Mouse (Mus musculus) gastrocnemius, postnatal 36 days (tissue): ENCODE measurements at regions not wholly inside any gene's neighbourhood (a gene's known extent, or its start where the extent isn't known, plus 50 kb on each side); places are given as distances from the start of the nearest gene placed in this dataset.

Experiments
- DNase-seq, 2 experiments: peaks; one replicate each; pipeline ENCODE4 v3.0.0; 2022
- intact Hi-C: fragments of 180-260 bp; cut with DNase I; formaldehyde crosslinking; loops from one replicate; pipeline ENCODE4 v1.15.1; 2025

DNA sequence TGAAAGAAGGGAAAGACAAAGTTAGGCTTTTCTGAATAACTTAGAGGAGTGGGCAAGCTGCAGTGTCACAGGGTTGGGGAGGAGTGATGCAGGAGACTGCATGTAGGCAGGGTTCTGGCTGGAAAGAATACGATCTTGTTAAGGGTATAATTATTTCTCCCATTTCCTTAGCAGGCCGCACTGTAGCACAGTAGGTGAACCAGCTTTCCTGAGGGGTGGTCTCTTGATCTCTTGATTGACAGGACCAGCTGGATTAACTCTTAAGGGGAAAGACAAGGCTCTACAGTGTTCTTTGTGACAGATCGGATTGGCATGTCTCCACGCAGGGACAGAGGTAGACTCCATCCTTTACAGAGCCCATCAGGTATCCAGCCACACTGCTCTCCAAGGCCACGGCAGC, 54.5 kb upstream of the Meis1 start:
- DNase-seq = no peak
- intact Hi-C loops = no loop called here

DNA sequence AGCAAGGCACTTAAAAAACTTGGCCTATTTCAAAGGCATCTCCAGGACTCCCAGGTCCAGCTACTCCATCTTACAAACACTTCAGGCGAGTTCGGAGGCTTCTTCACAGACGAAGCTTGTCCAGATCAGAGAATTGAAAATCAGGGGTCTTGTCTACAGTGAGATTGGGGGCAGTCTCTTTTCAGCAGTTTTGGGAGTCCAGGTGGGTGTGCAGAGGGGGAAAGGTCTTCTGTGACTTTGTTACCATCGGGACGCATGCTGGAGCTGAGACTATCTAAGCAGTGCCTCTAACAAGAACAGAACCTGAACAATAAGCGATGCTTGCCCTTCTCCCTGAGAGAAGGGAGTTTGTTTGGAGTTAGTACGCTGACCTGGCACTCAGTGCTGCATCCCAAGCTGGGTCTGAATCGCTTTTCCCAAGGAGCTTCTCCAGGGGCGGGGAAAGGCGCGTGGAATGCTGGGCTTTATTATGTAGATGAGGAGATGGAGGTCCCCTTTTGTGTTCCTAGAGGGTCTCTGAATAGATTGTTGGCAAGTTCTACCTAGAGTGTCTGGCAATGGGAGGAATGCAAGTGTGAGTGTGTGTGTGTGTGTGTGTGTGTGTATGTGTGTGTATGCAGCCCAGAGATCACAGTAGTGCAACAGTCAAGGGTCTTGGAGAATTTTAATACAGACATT, 55.2 kb upstream of the Meis1 start:
- intact Hi-C loops = no loop called here
- no peak for DNase-seq

DNA sequence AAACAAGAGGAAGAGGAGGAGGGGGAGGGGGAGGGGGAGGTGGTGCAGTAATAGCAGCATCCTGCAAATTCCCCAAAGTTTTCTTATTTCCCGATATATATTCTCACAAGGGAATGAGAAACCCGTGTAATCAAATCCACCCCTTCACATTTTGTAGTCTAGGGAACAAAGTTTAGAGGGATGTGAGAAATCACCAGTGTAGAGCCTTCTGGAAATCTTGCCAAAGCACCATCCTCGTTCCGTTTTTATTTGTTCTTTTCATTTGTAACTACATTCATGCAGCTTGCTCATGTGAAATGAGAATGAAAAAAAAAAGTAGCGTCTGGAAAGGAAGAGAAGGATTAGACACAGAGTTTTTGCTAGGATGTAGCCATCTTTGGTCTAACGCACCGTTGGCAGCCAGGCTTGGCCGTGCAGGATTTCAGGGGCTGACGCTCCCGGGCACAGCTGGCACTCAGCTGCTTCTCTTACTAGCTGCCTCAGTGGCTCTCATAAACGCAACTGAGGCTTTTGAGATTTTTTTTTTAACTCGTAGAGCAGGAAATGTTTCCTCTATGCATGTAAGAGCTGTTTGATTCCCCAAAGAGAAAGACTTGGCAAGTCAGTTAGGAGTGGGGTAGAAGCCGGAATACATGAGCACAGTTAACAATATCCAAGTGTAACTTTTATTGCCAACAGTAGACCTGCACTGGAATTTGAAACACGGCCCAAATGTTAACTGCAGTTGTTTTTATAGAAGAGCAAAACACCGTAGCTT, 72.5 kb upstream of the Meis1 start:
- intact Hi-C loops = no loop called here
- no peak for DNase-seq

DNA sequence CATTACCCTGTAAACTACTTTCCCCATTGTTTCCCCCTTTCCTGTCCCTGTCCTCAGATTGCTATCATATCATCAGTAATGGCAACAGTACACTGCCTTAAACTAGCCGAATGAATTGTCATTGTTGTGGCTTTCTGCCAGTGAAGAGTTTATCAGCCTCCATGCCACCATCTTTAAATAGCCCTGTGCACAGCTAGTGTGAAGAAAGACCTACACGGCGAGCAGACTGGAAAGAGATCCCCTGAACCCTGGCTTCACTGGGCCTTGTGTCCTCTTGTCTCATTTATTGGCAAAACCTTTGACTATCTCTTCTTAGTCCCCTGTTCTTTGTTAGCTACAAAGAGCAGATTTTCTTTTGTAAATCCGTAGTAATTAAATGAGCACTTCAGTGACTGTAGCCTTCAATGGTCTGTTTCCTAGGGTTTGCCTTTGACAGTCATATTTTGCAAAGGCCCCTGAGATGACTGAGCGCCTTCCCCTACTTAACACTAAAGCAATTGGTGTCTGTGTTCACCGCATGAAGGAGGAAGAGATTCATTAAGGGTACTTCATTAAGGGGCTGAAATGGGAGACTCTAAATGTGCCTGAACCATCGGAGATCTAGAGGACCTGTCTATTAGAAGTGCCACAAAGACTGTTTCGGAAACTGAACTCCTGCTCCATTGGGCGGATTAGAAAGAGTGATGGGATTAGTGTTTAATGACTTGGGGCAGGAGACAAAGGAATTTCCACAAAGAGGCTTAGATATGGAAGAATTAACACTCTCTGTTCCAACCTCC, 74.4 kb upstream of the Meis1 start:
- intact Hi-C loops = no loop called here
- DNase-seq = no peak

DNA sequence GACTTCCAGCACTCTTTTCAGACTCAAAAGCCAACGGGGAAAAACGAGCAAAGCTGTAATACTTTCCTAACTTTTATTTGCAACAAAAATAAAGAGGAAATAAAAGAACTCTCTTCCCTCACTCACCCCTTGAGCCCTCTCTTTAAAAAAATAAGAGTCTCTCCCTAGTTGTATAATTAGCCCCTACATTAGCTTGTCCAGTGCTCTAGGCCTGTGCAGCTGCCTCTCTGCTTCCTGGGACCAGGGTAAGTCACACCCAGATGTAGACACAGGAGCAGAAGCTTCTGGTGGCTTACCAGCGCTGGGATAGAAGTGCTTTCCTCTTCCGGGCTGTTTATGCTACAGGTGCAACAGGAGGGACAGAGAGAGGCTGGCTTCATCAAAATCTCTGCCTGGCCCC, 75.0 kb upstream of the Meis1 start:
- intact Hi-C loops = no loop called here
- DNase-seq = no peak

DNA sequence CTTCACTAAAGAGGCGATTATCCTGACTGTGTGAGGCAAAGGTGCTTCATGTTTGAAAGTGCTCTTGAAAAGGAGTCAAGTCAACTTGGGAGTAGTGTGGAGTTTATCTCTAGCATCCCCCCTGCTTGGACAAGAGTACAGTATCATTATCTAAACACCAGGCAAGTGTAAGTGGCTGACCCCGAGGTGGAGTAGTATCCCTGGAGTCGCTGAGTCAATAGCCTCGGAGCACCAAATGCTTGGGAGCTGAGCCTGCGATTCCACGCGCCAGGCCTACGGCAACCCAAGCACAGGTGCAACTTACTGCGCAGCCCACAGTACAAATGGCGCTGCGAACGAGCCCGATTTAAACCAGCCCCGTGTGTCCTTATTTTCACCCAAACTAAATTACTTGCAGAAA, 75.4 kb upstream of the Meis1 start:
- intact Hi-C loops = no loop called here
- DNase-seq = no peak

DNA sequence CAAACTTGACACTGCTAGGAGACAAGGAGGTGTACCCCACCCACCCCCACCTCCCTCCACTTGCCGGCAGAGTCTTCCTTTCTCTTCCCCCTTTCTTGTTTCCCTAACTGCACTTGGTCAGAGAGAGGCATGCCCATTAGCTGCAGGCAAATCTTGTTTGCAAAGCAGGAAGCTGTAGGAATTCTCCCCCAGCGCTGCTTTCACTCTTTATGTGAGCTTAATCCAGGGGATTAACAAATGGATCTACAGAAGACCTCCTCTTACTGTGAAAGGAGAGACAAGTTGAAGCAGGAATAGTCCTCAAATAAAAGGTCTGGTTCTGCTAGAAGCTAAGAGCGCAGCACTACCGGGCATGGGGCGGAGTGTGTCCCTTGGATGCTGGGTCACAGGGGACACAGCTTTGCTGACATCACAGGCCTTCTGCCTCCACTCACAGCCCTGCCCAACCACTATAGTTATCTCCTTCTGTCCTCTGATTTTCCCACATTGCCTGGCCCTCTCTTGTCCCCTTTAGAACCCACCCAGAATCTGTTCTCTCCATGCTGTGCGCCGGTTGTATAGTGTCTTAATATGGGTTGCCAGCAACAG, 84.3 kb upstream of the Meis1 start:
- DNase-seq = no peak
- intact Hi-C loops = no loop called here

DNA sequence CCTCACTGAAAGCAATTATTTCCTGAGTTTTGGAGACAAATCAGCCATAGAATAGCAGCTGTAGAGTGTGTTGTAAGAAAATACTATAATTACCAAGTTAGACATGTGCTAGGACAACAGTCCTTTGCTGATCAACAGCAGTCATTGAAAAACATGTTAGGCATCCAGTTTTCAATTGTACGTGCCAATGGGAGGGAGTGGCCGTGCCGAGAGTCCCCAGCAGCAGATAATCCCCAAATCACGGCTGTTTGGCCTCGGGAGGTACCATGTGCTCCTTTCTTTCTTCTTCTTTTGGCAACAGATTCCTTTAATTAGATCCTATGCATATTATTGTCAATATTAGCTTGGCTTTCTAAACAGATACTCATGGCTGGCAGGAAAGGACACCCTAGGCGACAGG, 88.4 kb upstream of the Meis1 start:
- DNase-seq = no peak
- intact Hi-C loops = no loop called here

DNA sequence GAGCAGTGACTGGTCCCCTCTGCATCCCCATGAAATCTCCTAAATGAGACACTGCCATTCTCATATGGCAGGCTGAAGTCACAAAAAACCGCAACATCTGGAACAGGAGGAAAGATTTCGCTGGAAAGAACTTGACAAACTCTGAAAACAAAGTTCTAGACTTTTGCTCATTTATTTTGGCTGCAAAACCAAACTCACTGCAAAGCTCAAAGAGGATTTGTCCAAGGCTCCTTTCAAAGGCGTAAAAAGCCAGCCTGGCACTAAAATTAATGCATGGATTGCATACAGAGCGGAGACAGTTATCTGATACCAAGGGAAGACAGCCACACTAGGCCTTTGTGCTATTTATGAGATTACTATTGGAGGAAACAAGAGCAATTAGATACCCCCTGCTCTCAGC, 90.3 kb upstream of the Meis1 start:
- intact Hi-C loops = no loop called here
- DNase-seq = no peak

DNA sequence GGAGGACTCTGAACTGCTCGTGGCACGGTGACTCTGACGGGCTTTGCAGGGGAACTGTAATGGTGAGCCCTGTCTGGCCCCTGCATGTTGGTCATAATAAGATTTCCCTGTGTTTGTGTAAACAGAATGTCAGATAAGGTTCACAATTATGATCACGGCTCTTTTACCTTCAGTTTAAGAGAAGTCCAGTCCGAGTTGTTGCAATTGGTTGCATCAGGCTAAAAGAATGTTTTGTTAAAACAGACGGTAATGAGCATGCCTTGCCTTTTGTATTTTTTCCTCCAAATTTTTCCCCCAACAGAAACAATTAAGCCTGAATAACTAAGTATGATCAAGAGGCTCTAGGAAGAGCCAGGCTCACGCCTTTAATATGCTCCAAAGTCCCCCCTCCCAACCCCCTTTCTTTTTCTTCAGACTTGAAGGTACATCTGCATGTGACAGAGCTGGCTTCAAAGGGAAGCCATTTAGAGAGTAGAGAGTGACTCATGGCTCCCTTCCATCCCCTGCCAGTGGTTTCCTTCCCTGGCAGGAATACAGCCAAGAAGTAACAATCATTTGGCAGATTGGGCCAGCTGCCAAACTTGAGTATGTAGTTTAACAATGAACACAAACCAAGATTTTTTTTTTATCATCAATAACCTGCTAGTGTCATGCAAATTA, 93.3 kb upstream of the Meis1 start:
- DNase-seq = no peak
- intact Hi-C loops = no loop called here

DNA sequence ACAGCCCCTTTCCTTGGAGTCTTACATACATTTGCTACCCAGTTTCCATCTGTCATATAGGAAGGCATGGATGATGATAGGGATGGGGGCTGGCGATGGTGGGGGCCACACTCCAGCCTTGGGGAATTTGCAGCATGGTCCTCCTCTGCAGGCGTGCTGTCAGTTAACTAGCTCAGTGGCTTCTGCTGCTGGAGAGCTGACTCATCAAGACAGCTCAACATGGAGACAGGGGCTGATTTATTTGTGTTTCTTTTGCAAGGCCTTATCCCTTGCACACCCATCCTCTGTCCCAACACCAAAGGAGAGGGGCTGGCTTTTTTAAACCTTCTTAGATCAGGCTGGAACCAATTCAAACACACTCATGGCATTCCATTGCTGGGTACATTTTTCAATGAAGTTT, 98.3 kb upstream of the Meis1 start:
- intact Hi-C loops = no loop called here
- DNase-seq = no peak

DNA sequence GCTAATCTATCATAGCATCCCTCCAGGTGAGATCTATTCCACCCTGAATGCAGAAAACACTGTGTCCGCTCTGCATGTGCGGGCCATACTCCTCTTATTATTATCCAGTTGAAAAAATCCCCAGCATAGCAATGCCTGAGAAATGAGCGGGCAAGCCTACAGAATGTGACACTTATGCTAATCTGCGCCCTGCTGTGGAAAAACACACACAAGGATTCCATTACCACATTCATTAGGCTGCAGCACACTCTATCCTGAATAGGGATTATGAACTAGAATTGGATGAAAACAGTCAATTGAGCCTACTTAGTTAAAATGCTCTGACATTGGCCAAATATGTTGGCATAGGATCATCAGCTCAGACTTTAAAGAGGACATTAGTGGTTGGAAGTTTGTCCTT, 99.5 kb upstream of the Meis1 start:
- no peak for DNase-seq
- intact Hi-C loops = no loop called here

DNA sequence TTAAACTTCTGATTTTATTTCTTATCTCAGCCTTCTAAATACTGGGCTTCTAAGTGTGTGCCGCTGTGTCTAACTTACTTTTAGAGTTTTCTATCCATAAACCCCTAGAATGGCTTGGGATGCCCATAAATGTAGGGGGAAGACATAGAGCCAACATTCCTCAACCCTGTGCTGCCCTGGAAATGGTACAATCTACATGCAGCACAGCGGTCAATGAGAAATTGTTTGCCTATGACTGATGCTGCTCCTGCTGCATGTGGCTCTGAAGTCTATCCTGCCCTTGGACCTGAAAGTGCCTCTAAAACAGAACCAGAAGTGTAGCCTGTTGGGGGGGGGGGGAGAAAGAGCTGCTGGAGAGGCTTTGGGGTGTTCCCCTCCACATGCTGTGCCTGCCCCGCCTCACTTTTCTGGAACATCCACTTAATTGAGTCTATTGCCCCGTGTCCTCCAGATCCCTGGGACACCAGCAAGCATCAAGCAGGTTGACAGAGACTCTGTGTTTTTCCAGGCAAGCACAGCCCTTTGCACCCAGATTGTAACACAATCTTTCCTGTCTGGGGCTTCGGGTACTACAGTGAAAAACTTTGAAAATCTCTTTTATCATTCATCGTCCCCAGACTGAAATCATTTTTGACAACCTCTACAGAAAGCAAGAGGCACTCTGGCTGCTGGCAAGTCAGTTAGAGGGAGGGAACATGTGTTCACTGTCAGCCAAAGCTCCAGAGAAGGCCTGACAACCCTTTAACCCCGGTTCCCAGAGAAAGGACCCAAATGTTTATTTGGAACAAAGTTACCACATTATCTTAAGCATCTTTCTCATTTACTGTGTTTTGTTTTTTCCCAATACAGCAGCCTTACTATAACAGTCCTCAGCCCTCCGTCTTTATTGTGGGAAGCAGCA, 101.4 kb upstream of the Meis1 start:
- intact Hi-C loops = no loop called here
- no peak for DNase-seq

DNA sequence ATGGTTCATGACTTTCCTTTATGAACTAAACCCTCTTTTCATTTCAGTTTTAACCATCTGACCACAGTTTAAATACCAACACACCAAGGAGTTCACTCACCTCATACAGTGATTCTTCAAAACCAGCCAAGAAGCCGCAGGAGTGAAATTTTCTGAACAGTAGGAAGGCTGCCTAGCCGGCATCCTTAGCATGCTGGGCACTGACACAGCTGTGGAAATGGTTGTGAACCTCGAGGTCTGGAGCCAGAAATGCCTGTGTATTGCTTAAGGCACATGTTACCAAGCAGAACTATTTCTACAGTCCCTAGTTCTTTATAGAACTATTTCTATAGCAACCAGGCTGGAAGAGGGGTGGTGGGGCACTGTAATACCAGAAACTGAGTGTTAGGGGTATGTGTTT, 102.1 kb upstream of the Meis1 start:
- intact Hi-C loops = no loop called here
- DNase-seq = no peak

DNA sequence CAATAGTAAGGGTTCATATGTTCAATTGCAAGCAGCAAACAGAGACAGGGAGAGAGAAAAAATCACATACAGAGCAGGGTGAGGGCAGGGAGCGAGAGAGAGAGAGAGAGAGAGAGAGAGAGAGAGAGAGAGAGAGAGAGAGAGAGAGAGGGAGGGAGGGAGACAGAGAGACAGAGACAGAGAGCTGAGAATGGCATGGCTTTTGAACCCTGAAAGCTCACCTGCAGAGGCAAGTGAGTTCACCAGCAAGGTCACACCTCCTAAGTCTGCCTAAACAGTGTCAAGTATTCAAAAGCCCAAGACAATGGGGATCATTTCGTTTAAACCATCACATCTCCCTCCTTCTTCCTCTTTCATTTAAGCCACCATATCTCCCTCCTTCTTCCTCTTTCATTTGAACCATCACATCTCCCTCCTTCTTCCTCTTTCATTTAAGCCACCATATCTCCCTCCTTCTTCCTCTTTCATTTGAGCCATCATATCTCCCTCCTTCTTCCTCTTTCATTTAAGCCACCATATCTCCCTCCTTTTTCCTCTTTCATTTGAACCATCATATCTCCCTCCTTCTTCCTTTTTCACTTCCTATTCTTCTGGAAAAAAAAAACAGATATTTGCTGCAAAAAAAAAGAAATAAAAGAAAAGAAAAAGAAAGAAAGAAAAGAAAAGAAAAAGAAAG, 116.7 kb upstream of the Meis1 start:
- intact Hi-C loops = no loop called here
- DNase-seq = no peak

DNA sequence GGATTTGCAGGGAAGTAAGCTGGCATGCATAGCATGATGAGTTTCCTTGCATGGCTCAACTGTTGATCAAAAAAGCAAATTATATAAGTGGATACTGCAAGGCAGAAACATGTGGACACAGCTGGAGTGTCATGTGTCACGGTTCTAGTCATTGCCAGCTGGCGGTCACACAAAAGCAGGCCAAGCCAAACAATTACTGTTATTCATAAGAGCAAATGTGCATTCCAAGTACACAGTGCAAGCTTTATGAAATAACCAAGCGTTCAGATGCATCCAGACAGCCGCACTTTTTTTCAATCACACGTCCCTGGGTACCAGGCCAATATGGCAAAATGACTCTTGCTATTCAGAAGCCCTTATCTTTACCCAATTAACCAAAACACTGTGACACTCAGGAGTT, 119.6 kb upstream of the Meis1 start:
- intact Hi-C loops = no loop called here
- peak; percentile 69 to 70 for DNase-seq

DNA sequence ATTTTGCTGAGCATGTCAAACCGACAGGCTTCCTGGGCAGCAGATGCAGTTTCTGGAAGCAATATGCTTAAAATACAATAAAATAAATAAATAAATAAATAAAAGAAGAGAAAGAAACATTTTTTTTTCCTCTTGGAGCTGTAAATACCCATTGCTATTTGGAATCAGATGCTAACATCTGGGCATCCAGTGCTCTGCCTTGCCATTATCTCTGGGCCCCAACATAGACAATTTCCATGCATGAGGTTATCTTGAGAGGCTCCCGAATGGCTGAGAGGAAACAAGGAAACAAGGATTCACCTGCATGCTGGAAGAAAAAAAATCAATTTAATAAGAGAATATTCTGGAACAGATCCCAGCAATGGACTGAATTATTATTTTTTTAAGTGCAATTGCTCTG, 120.0 kb upstream of the Meis1 start:
- intact Hi-C loops = no loop called here
- no peak for DNase-seq

DNA sequence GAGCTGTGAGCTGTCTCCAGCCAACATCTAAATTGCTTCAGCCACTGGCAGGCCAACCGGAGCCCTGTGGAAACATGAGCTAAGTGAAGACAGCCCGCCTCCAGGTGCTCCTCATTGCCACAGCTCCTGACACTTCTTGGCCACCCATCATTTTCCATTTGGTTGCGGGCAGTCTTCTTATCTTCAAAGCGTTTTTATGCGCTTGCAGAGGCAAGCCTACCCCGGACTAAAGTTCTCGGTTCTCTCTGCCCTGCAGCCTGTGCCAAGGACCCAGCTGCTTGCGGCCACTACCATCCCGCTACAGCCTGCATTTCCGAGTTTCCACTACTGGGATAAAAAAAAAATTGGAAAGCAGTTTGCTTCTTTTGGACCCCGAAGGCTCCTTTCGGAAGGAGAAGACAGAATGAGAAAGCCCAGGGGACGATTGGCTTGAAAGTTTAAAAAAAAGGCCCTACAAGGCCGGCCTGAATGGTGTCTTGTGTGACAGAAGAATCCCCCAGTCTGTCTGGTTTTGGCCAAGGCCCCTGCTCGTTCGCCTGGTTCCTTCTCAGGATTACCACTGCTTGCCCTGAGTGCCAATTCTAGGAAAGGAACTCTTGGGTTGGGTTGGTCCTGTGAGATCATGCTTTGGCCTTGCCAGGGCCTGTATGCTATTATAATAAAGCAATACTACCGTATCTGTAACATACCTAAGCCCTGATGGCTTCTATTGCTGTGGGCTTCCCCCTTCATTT, 124.6 kb upstream of the Meis1 start:
- peak in 1 of 2 experiments; percentile 25 for DNase-seq
- intact Hi-C loops = no loop called here

DNA sequence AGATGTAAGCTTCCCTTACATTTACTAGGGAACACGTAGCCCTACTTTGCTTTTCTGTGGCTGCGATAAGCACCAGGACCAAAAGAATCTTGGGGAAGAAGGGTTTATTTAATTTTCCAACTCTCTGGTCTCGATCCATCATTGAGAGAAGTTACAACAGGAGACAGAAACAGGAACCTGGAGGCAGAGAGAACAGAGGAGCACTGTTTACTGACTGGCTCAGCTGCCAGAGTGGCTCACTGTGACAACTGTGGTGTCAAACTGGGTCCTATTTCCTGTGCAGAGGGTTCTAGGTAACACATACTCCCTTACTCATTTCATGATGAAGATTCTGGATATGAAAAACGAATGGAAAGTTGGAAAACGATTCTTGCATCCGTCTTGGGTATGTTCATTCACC, 125.7 kb upstream of the Meis1 start:
- intact Hi-C loops = no loop called here
- DNase-seq = no peak
